Mouse (Mus musculus) kidney, postnatal 0 days (tissue): ENCODE results near the gene Dusp10. TPM values are rescaled to one million over a fixed set of nuclear protein-coding genes. Genes with fewer than 3 reads are reported as not detected.

ENCODE experiments used
- ATAC-seq: fragments of 200-750 bp; cut with Nextera tagmentation; replicated peaks from 2 replicates; pipeline ENCODE4 v1.8.0; 2017; ENCODE audit warnings: low read depth, moderate number of reproducible peaks, moderate TSS enrichment, moderate library complexity; ENCODE audit not compliant: low FRiP score
- DNase-seq: peaks from one replicate; pipeline ENCODE4 v3.0.0-alpha.2; 2016; ENCODE audit warnings: low spot score
- H3K27ac ChIP-seq: fragments of 300-500 bp; sonication (generic); 2 replicates; pipeline ENCODE4 v1.5.1; 2014; ENCODE audit warnings: mild to moderate bottlenecking
- H3K27me3 ChIP-seq: fragments of 300-500 bp; sonication (generic); 2 replicates; pipeline ENCODE4 v1.6.1; 2014; ENCODE audit warnings: low read length, mixed read lengths; ENCODE audit not compliant: insufficient read depth
- H3K36me3 ChIP-seq: fragments of 300-500 bp; sonication (generic); 2 replicates; pipeline ENCODE4 v1.6.1; 2014; ENCODE audit warnings: low read length, mixed read lengths; ENCODE audit not compliant: insufficient read depth
- H3K4me1 ChIP-seq: fragments of 300-500 bp; sonication (generic); replicated peaks from 2 replicates; pipeline ENCODE4 v1.6.1; 2014; ENCODE audit warnings: antibody characterized with exemption, low read length, mixed read lengths; ENCODE audit not compliant: insufficient read depth
- H3K4me2 ChIP-seq: fragments of 300-500 bp; sonication (generic); 2 replicates; pipeline ENCODE4 v1.6.1; 2014; ENCODE audit warnings: mild to moderate bottlenecking, low read length, moderate library complexity, mixed read lengths
- H3K4me3 ChIP-seq: fragments of 300-500 bp; sonication (generic); replicated peaks from 2 replicates; pipeline ENCODE4 v1.5.1; 2014; ENCODE audit warnings: low read depth, low read length
- H3K9ac ChIP-seq: fragments of 300-500 bp; sonication (generic); 2 replicates; pipeline ENCODE4 v1.6.1; 2014; ENCODE audit warnings: low read depth, low read length
- H3K9me3 ChIP-seq: fragments of 300-500 bp; sonication (generic); replicated peaks from 2 replicates; pipeline ENCODE4 v1.6.1; 2016; ENCODE audit warnings: low read length, inconsistent platforms, mixed read lengths
- CTCF ChIP-seq: IDR thresholded peaks from 2 replicates; pipeline ENCODE4 v1.5.1; 2016; ENCODE audit warnings: antibody characterized with exemption, low read depth, mild to moderate bottlenecking, moderate library complexity
- WGBS: fragments of 180-500 bp; shearing (Covaris S2); extraction: QIAGEN DNeasy Blood & Tissue Kit; methylation state at CpG from one replicate; pipeline ENCODE4 v1.1.7; 2014; 5-methylcytosine and 5-hydroxymethylcytosine counted together
- polyA plus RNA-seq: library from polyadenylated mRNA; unstranded; fragments of >200 nt; fragmentation: Nextera tagmentation; extraction: Ambion mirVana; gene quantifications from 2 replicates; pipeline ENCODE4 v1.2.1, GENCODE M21; 2015

Dusp10 gene
- polyA plus RNA-seq, 1 experiment from 2014 or later: 3.1 TPM

DNA sequence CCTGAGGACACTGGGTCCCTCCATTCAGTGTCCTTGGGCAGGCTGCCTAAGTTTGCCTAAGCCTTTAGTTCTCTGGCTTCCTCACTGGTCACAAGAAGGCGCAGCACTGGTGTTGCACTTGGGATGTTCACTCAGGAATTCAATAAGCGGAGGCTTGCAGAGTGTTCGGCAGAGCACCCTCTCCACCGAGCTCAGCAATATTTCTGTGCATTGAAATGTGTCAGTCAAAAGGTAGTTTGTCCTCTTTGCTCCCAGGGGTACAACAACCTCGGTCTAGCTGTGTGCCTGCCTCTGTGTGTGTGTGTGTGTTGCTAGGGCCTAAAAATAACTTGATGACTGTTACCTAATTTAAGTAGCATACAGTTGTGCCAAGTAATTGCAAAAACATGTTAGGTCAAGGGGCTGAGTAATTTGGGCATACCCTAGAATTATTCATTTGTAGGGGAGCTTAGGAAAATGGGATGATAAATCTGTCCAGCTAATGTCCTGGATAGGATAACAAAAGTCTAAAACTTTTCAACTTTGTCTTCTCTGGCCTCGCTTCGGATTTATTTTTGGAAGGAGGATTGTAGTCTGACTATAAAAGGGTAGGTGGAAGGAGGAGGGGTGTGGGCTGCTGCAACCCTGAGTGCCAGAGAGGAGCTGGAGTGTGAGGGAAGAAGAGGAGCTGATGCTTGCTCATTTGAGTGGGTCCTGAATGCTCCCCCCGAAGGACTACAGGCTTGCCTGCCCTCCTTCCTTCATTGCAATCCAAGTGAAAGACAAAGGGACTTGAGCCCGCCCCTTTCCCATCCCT lies 28.9 kb downstream of the Dusp10 start:
- 61% methylated on average over 9 of the region's 9 CpGs for WGBS
- no peak overlapping the region for H3K27ac ChIP-seq
- no peak for ATAC-seq

DNA sequence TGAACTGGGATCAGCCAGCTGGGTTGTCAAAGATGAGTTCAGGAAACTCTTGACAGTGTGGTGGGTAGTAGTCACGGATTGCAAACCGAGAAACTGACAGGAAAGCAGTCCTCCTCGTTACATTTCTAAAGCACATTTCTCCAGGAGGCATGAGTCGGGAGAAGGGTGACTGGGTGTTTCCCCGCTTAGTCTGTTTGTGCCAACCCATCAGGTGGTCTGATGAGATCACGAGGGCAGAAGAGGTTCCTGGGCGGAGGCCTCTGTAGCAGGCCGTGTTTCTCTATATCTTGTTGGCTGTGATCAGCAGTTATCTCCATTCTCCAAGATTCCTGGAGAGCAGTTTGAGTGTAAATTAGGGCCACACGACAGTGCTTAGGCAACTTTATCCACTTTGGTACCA lies 29.6 kb downstream of the Dusp10 start:
- TF ChIP-seq CTCF: no peak
- Histone ChIP-seq H3K4me1 (no peaks in the 10 kb centered on the region), H3K4me2 (no peak overlapping the region), H3K4me3 (no peak overlapping the region), H3K27ac (no peak overlapping the region), H3K9me3 (no peaks in the 10 kb centered on the region), H3K27me3 (no peaks in the 10 kb centered on the region), H3K36me3 (no peaks in the 10 kb centered on the region), H3K9ac (no peak overlapping the region)
- DNase-seq (no peak), ATAC-seq (no peak)
- WGBS: 77% methylated on average over 9 of the region's 9 CpGs

More for the DNA sequence above, 28.9 kb downstream of the Dusp10 start:
- no peaks in the 10 kb centered on the region for H3K36me3 ChIP-seq
- TF ChIP-seq CTCF: 0 out of 2 replicates have a peak, but pooled peaks have one; percentile 1
- no peak overlapping the region for H3K4me3 ChIP-seq
- no peak overlapping the region for H3K4me2 ChIP-seq
- no peaks in the 10 kb centered on the region for H3K4me1 ChIP-seq
- H3K9me3 ChIP-seq: no peaks in the 10 kb centered on the region
- no peak for DNase-seq
- H3K9ac ChIP-seq: no peak overlapping the region
- no peaks in the 10 kb centered on the region for H3K27me3 ChIP-seq

DNA sequence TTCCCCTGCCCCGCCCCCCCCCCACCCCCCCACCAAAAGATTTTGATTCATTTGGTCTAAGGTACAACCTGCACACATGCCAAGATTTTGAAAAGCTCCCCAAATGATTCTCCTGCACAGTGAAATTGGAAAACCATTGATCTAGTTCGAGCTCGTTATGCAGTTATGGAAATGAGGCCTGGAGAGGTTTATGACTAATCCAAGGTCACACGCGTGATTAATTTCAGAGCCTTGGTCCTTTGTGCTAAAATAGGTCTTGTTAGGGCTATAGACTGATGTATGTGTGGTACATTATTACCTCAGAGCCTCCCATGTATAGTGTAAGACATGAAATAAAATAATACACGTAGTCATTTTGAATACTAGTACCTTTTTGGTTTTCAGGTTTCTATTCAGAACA lies 30.3 kb downstream of the Dusp10 start:
- no peaks in the 10 kb centered on the region for H3K9me3 ChIP-seq
- H3K9ac ChIP-seq: no peak overlapping the region
- no peak overlapping the region for H3K27ac ChIP-seq
- no peak for TF ChIP-seq CTCF
- no peak overlapping the region for H3K4me2 ChIP-seq
- H3K4me1 ChIP-seq: no peaks in the 10 kb centered on the region
- ATAC-seq (no peak), DNase-seq (no peak)
- no peak overlapping the region for H3K4me3 ChIP-seq
- no peaks in the 10 kb centered on the region for H3K36me3 ChIP-seq
- H3K27me3 ChIP-seq: no peaks in the 10 kb centered on the region
- WGBS: 72% methylated on average over 6 of the region's 6 CpGs

DNA sequence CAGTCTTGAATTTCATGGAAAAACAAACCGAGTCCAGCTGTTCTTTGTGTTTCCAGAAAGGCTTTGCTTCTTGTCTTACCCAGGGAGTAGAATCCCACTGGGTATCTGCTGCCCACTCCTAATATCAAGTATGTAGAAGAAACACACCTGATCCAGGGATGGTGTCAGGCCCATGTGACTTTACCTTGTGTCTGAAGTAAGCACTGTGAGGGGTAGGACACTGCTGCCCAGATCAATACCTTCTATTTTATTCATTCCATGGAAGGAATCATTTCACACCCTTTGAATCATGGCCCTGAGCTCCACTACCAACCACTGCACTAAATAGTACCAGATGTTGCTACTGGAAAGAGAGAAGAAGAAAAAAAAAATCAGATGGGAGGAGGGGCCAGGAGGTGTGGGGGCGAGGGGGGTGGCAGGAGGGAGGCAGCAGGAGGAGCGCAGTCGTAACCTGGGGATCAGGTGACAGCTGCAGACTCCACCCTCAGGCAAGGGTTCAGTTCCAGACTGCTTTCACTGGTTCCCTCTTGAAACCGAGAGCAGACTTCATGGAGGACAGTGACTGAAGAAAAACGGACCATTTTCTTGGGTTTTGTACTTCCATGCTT lies 33.1 kb downstream of the Dusp10 start:
- no peak for DNase-seq
- 40% methylated on average over 6 of the region's 6 CpGs for WGBS

DNA sequence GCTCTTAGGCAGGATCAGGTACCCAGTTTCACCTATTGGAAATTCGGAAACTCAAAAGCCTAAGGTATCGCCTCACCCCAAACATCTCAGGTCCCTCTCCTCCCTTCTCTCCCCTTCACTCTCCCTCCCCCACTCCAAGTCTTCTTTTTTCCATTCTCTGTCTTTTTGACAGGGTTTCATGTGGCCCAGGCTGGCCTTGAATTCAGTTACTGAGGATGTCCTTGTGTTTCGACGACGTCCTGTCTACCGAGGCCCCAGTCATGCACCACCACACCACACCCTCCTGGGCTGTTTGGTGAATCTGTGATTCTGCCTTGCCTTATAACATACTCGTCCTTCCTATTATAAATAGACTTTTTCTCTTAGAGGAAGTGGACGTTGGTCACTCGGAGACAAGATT lies 34.7 kb downstream of the Dusp10 start:
- no peak for TF ChIP-seq CTCF
- no peaks in the 10 kb centered on the region for H3K9me3 ChIP-seq
- WGBS: 68% methylated on average over 9 of the region's 9 CpGs
- 0 out of 2 replicates have a peak, but pooled peaks cover 3% of the 10 kb centered on the region for H3K4me1 ChIP-seq
- no peaks in the 10 kb centered on the region for H3K27me3 ChIP-seq
- H3K9ac ChIP-seq: no peak overlapping the region
- H3K4me3 ChIP-seq: no peak overlapping the region
- H3K36me3 ChIP-seq: no peaks in the 10 kb centered on the region
- H3K4me2 ChIP-seq: no peak overlapping the region
- ATAC-seq (no peak), DNase-seq (no peak)
- no peak overlapping the region for H3K27ac ChIP-seq

More for the DNA sequence above, 33.1 kb downstream of the Dusp10 start:
- Histone ChIP-seq H3K36me3 (no peaks in the 10 kb centered on the region), H3K27ac (no peak overlapping the region), H3K4me3 (no peak overlapping the region), H3K27me3 (no peaks in the 10 kb centered on the region), H3K9me3 (no peaks in the 10 kb centered on the region), H3K4me1 (no peaks in the 10 kb centered on the region), H3K9ac (no peak overlapping the region), H3K4me2 (no peak overlapping the region)
- no peak for ATAC-seq
- no peak for TF ChIP-seq CTCF

DNA sequence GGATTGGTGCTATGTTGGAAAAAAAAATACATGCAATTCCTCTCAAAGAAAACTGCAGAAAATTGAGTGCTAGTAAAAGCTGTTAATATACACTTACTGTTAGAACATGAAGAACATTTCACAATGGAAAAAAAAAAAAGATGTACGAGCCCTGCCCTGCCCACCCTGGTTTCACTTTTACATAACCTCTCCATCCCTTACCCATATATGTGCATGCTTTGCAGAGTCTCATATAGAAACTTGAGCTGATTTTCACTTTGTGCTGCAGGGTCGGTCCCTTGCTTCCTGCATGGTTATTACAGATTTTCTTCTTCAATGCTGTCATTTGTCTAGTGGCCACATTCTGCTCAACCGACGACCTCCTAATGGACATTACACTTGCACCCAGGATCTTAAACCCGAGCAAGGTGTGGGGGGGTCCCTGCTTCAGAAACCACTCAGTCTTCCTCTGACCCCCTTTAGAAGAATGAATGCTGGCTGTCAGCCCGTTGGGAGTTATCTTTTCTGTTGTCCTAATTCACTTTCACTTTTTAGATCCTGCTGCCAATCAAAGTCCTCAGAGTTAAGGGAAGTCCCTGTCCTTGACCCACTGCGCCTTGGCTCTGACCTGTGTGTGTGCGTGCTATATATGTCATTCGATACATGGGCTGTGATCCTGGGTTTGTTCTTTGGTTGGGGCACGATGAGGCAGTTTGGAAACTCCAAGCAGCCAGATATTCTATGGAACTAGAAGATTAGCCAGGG lies 35.7 kb downstream of the Dusp10 start:
- H3K27me3 ChIP-seq: no peaks in the 10 kb centered on the region
- no peak overlapping the region for H3K4me2 ChIP-seq
- TF ChIP-seq CTCF: no peak
- H3K4me3 ChIP-seq: no peak overlapping the region
- H3K27ac ChIP-seq: no peak overlapping the region
- WGBS: 64% methylated on average over 10 of the region's 10 CpGs
- 0 out of 2 replicates have a peak, but pooled peaks cover 3% of the 10 kb centered on the region for H3K4me1 ChIP-seq
- no peak overlapping the region for H3K9ac ChIP-seq
- no peaks in the 10 kb centered on the region for H3K9me3 ChIP-seq
- DNase-seq (no peak), ATAC-seq (no peak)
- no peaks in the 10 kb centered on the region for H3K36me3 ChIP-seq
